Mouse (Mus musculus) right cerebral cortex, adult 2 months (tissue): ENCODE measurements around the gene Gm45808.

Experiments used
- DNase-seq, 2 experiments: peaks; one replicate each; pipeline ENCODE4 v3.0.0; 2021 to 2022; ENCODE audit warnings: low spot score in 2 of 2

The Gm45808 gene

GRCm38 (mm10) chr7:45447325-45447990 lies 39.2 kb downstream of the Gm45808 start:
- DNase-seq, result no peak

GRCm38 (mm10) chr7:45446589-45446988 lies 40.0 kb downstream of the Gm45808 start:
- DNase-seq, result no peak

GRCm38 (mm10) chr7:45443526-45444420 lies 42.8 kb downstream of the Gm45808 start:
- DNase-seq, result no peak

- no peak for DNase-seq
These were observed 48.9 kb downstream of the Gm45808 start, which contains the start of gene Ruvbl2 for GRCm38 (mm10) chr7:45437521-45438276. Gene Ruvbl2 (minus strand): TSS chr7:45438096.

GRCm38 (mm10) chr7:45437046-45437445 lies 49.6 kb downstream of the Gm45808 start:
- DNase-seq, result no peak

- no peak for DNase-seq
These were observed 50.2 kb downstream of the Gm45808 start for GRCm38 (mm10) chr7:45436444-45436843.

- DNase-seq, result peak in 1 of 2 experiments; percentile 16
These were observed 51.6 kb downstream of the Gm45808 start for GRCm38 (mm10) chr7:45435038-45435437.

GRCm38 (mm10) chr7:45434203-45435015 lies 52.2 kb downstream of the Gm45808 start, which contains the start of gene Gys1:
Gene Gys1 (plus strand): TSS chr7:45434844.
- peak; percentile 100 for DNase-seq

GRCm38 (mm10) chr7:45433835-45434202 lies 52.8 kb downstream of the Gm45808 start:
- no peak for DNase-seq

- DNase-seq, result no peak
These were observed 60.1 kb downstream of the Gm45808 start for GRCm38 (mm10) chr7:45426556-45426955.

- DNase-seq, result no peak
These were observed 65.4 kb downstream of the Gm45808 start for GRCm38 (mm10) chr7:45421194-45421593.

GRCm38 (mm10) chr7:45420615-45420919 lies 66.0 kb downstream of the Gm45808 start, which contains the start of gene Lhb:
Gene Lhb (plus strand): TSS chr7:45420820.
- DNase-seq, result no peak

GRCm38 (mm10) chr7:45419859-45420614 lies 66.6 kb downstream of the Gm45808 start:
- no peak for DNase-seq

GRCm38 (mm10) chr7:45417962-45418492 lies 68.6 kb downstream of the Gm45808 start:
- DNase-seq, result no peak
